Comparison of ENCODE assay signal across 9 mouse cellular contexts in genomic region chr16:93686945-93687344, GRCm38 (mm10). TPM values are rescaled to one million over a fixed set of nuclear protein-coding genes. Genes with fewer than 3 reads are reported as not detected.
DNase-seq lines count a peak whose midpoint lies in the region; ATAC-seq and TF ChIP-seq lines count a peak whose summit lies in the region.
"Had no signal": no experiment of that assay in that cellular context is flagged by ENCODE, and none has a peak within 500 bp of the region (broad histone marks: within the 10 kb centered on the region; RNA-seq: fewer than 3 reads in every experiment).

No protein-coding gene starts in this region.

- H3K9ac ChIP-seq in midbrain, postnatal 0 days (replicated peaks; ENCODE audit: low read length, poor library complexity, severe bottlenecking): no peak overlapping the region
- H3K9ac ChIP-seq in midbrain, embryonic 16.5 days (ENCODE audit: low read depth, low read length): no peak overlapping the region
- H3K9ac ChIP-seq in intestine, embryonic 15.5 days: no peak overlapping the region
- H3K9ac ChIP-seq in stomach, embryonic 15.5 days: no peak overlapping the region
- H3K9ac ChIP-seq in midbrain, embryonic 15.5 days: no peak overlapping the region

- H3K4me1 ChIP-seq in midbrain, postnatal 0 days (ENCODE audit: insufficient read depth, low read length): 0 out of 2 replicates have a peak, but pooled peaks cover 5% of the 10 kb centered on the region
- H3K4me1 ChIP-seq in midbrain, embryonic 16.5 days (ENCODE audit: control insufficient read depth, insufficient read depth, low read length): peaks cover 13% of the 10 kb centered on the region
- peaks cover 14% of the 10 kb centered on the region for H3K4me1 ChIP-seq in intestine, embryonic 15.5 days (replicated peaks)
- peaks cover 18% of the 10 kb centered on the region; the same call in 1 of the 2 replicates for H3K4me1 ChIP-seq in stomach, embryonic 15.5 days
- peaks cover 18% of the 10 kb centered on the region for H3K4me1 ChIP-seq in midbrain, embryonic 15.5 days

- no peak overlapping the region for H3K4me3 ChIP-seq in midbrain, postnatal 0 days (ENCODE audit: low read depth, low read length)
- H3K4me3 ChIP-seq in midbrain, embryonic 16.5 days (ENCODE audit: low read depth, low read length): no peak overlapping the region
- no peak overlapping the region for H3K4me3 ChIP-seq in intestine, embryonic 15.5 days (replicated peaks)
- no peak overlapping the region for H3K4me3 ChIP-seq in stomach, embryonic 15.5 days (replicated peaks)
- no peak overlapping the region for H3K4me3 ChIP-seq in midbrain, embryonic 15.5 days

- no peaks in the 10 kb centered on the region for H3K36me3 ChIP-seq in midbrain, postnatal 0 days (ENCODE audit: insufficient read depth, low read length)
- H3K36me3 ChIP-seq in midbrain, embryonic 16.5 days (ENCODE audit: control insufficient read depth, insufficient read depth, low read length): no peaks in the 10 kb centered on the region
- H3K36me3 ChIP-seq in intestine, embryonic 15.5 days: no peaks in the 10 kb centered on the region
- no peaks in the 10 kb centered on the region for H3K36me3 ChIP-seq in stomach, embryonic 15.5 days
- H3K36me3 ChIP-seq in midbrain, embryonic 15.5 days (replicated peaks): no peaks in the 10 kb centered on the region

- H3K27ac ChIP-seq in midbrain, postnatal 0 days (ENCODE audit: low read depth, low read length): no peak overlapping the region
- H3K27ac ChIP-seq in midbrain, embryonic 16.5 days (ENCODE audit: low read length): no peak overlapping the region
- H3K27ac ChIP-seq in intestine, embryonic 15.5 days: no peak overlapping the region
- H3K27ac ChIP-seq in stomach, embryonic 15.5 days: no peak overlapping the region
- H3K27ac ChIP-seq in midbrain, embryonic 15.5 days: no peak overlapping the region

- no peak for ATAC-seq in midbrain, postnatal 0 days (ENCODE audit: low FRiP score)
- ATAC-seq in midbrain, embryonic 16.5 days: no peak
- no peak for ATAC-seq in intestine, embryonic 15.5 days
- no peak for ATAC-seq in stomach, embryonic 15.5 days (ENCODE audit: insufficient read depth, low FRiP score, low read depth)
- no peak for ATAC-seq in midbrain, embryonic 15.5 days (replicated peaks)

- TF ChIP-seq CTCF in midbrain, postnatal 0 days (IDR thresholded peaks at IDR 0.05): peak; percentile 70

- DNase-seq in embryo, embryonic 10.5 days (ENCODE audit: low spot score): peak; percentile 57
- no peak for DNase-seq in embryo, embryonic 10 days (ENCODE audit: low spot score)
- DNase-seq in midbrain, postnatal 0 days (ENCODE audit: low spot score): peak; percentile 66
- DNase-seq in thymus, postnatal 4 days: no peak

- WGBS in midbrain, postnatal 0 days: 49% methylated on average over 5 of the region's 5 CpGs
- WGBS in midbrain, embryonic 16.5 days: 49% methylated on average over 5 of the region's 5 CpGs
- 37% methylated on average over 5 of the region's 5 CpGs for WGBS in intestine, embryonic 15.5 days
- WGBS in stomach, embryonic 15.5 days: 37% methylated on average over 5 of the region's 5 CpGs
- 47% methylated on average over 5 of the region's 5 CpGs for WGBS in midbrain, embryonic 15.5 days

- no peaks in the 10 kb centered on the region for H3K9me3 ChIP-seq in midbrain, postnatal 0 days (ENCODE audit: low read length)
- H3K9me3 ChIP-seq in midbrain, embryonic 16.5 days (replicated peaks; ENCODE audit: control insufficient read depth, low read length, poor library complexity, severe bottlenecking): no peaks in the 10 kb centered on the region
- no peaks in the 10 kb centered on the region for H3K9me3 ChIP-seq in intestine, embryonic 15.5 days
- no peaks in the 10 kb centered on the region for H3K9me3 ChIP-seq in stomach, embryonic 15.5 days
- H3K9me3 ChIP-seq in midbrain, embryonic 15.5 days: no peaks in the 10 kb centered on the region

- H3K27me3 ChIP-seq in midbrain, postnatal 0 days (ENCODE audit: insufficient read depth, low read length): peaks cover 31% of the 10 kb centered on the region
- peaks cover 31% of the 10 kb centered on the region for H3K27me3 ChIP-seq in midbrain, embryonic 16.5 days (ENCODE audit: control insufficient read depth, insufficient read depth, low read depth, low read length)
- H3K27me3 ChIP-seq in intestine, embryonic 15.5 days (replicated peaks): peaks cover 24% of the 10 kb centered on the region
- peaks cover 21% of the 10 kb centered on the region for H3K27me3 ChIP-seq in stomach, embryonic 15.5 days (replicated peaks)
- H3K27me3 ChIP-seq in midbrain, embryonic 15.5 days (replicated peaks): peaks cover 37% of the 10 kb centered on the region

- H3K4me2 ChIP-seq in midbrain, postnatal 0 days (ENCODE audit: low read depth, low read length, poor library complexity, severe bottlenecking): no peak overlapping the region
- H3K4me2 ChIP-seq in midbrain, embryonic 16.5 days (ENCODE audit: low read length): no peak overlapping the region
- H3K4me2 ChIP-seq in intestine, embryonic 15.5 days (replicated peaks): peak overlapping the region; percentile 37
- peak overlapping the region; percentile 22; the same call in 1 of the 2 replicates for H3K4me2 ChIP-seq in stomach, embryonic 15.5 days
- H3K4me2 ChIP-seq in midbrain, embryonic 15.5 days: no peak overlapping the region

RNA-seq across cellular contexts. Expression of gene Cbr3, which starts 3.9 kb away (rescaled TPM):
- total RNA-seq in midbrain, postnatal 0 days (2014; rRNA removed): 4.0 and 7.4 TPM in 2 replicates
- polyA plus RNA-seq in midbrain, postnatal 0 days (2015; fragmentation: Nextera tagmentation; extraction: Ambion mirVana): 3.6 and 5.0 TPM in 2 replicates
- polyA plus RNA-seq in midbrain, embryonic 16.5 days (2015; fragmentation: Nextera tagmentation; extraction: Ambion mirVana): 1.1 and 3.0 TPM in 2 replicates
- 2.1 and 2.4 TPM in 2 replicates for polyA plus RNA-seq in intestine, embryonic 15.5 days (2015; fragmentation: Nextera tagmentation; extraction: Ambion mirVana)
- 13.8 and 18.6 TPM in 2 replicates for polyA plus RNA-seq in stomach, embryonic 15.5 days (2015; fragmentation: Nextera tagmentation; extraction: Ambion mirVana)
- polyA plus RNA-seq in midbrain, embryonic 15.5 days (2015; fragmentation: Nextera tagmentation; extraction: Ambion mirVana): 1.6 and 1.7 TPM in 2 replicates

RNA-seq across cellular contexts. Expression of gene Dop1b, which starts 24.8 kb away (rescaled TPM):
- 67.6 and 102 TPM in 2 replicates for total RNA-seq in midbrain, postnatal 0 days (2014; rRNA removed)
- polyA plus RNA-seq in midbrain, postnatal 0 days (2015; fragmentation: Nextera tagmentation; extraction: Ambion mirVana): 26.1 and 27.8 TPM in 2 replicates
- 41.0 and 42.0 TPM in 2 replicates for polyA plus RNA-seq in midbrain, embryonic 16.5 days (2015; fragmentation: Nextera tagmentation; extraction: Ambion mirVana)
- 11.6 and 14.4 TPM in 2 replicates for polyA plus RNA-seq in intestine, embryonic 15.5 days (2015; fragmentation: Nextera tagmentation; extraction: Ambion mirVana)
- polyA plus RNA-seq in stomach, embryonic 15.5 days (2015; fragmentation: Nextera tagmentation; extraction: Ambion mirVana): 17.8 and 20.5 TPM in 2 replicates
- 40.9 and 43.8 TPM in 2 replicates for polyA plus RNA-seq in midbrain, embryonic 15.5 days (2015; fragmentation: Nextera tagmentation; extraction: Ambion mirVana)

RNA-seq across cellular contexts. Expression of gene Gm5678, which starts 59.0 kb away (rescaled TPM):
- not detected in 2 replicates for total RNA-seq in midbrain, postnatal 0 days (2014; rRNA removed)
- polyA plus RNA-seq in midbrain, postnatal 0 days (2015; fragmentation: Nextera tagmentation; extraction: Ambion mirVana): not detected in 2 replicates
- not detected in 2 replicates for polyA plus RNA-seq in midbrain, embryonic 16.5 days (2015; fragmentation: Nextera tagmentation; extraction: Ambion mirVana)
- polyA plus RNA-seq in intestine, embryonic 15.5 days (2015; fragmentation: Nextera tagmentation; extraction: Ambion mirVana): not detected in 2 replicates
- 0.19 TPM in 1 of 2 replicates, not detected in the other for polyA plus RNA-seq in stomach, embryonic 15.5 days (2015; fragmentation: Nextera tagmentation; extraction: Ambion mirVana)
- polyA plus RNA-seq in midbrain, embryonic 15.5 days (2015; fragmentation: Nextera tagmentation; extraction: Ambion mirVana): not detected in 2 replicates
- total RNA-seq: ES-E14 had no signal

Comparison
In these comparisons a context has a peak if more than half of its experiments do, and no peak if none do; other contexts are left out.
1. DNase-seq: peak in embryo, embryonic 10.5 days (single experiment) and midbrain, postnatal 0 days (single experiment); none in embryo, embryonic 10 days (single experiment) and thymus, postnatal 4 days (single experiment).
2. H3K4me2 ChIP-seq: peak in intestine, embryonic 15.5 days (single experiment) and stomach, embryonic 15.5 days (single experiment); none in midbrain, postnatal 0 days (single experiment), midbrain, embryonic 16.5 days (single experiment) and midbrain, embryonic 15.5 days (single experiment).